Mouse (Mus musculus) myocyte (in vitro differentiated cells): ENCODE measurements around the gene Nr2f2. TPM values are rescaled to one million over a fixed set of nuclear protein-coding genes. Genes with fewer than 3 reads are reported as not detected.

Source experiments
- H3K27me3 ChIP-seq: one replicate; pipeline ENCODE4 v1.6.1; 2011; ENCODE audit not compliant: control insufficient read depth, insufficient read depth, insufficient read length
- H3K36me3 ChIP-seq: one replicate; pipeline ENCODE4 v1.6.1; 2011; ENCODE audit not compliant: control insufficient read depth, insufficient read depth
- H3K4me2 ChIP-seq: one replicate; pipeline ENCODE4 v1.6.1; 2011; ENCODE audit warnings: low read depth, control low read depth
- H3K4me3 ChIP-seq: one replicate; pipeline ENCODE4 v1.5.1; 2011; ENCODE audit warnings: mild to moderate bottlenecking, control low read depth, moderate library complexity
- H3K79me2 ChIP-seq: one replicate; pipeline ENCODE4 v1.6.1; 2011; ENCODE audit not compliant: control insufficient read depth, insufficient read depth
- H3ac ChIP-seq: one replicate; pipeline ENCODE4 v1.6.1; 2011; ENCODE audit not compliant: control insufficient read depth, insufficient read length
- CEBPB ChIP-seq: IDR thresholded peaks from 2 replicates; pipeline ENCODE4 v1.6.1; 2011; ENCODE audit warnings: mild to moderate bottlenecking, moderate library complexity; ENCODE audit not compliant: poor library complexity, insufficient read depth, severe bottlenecking
- E2F4 ChIP-seq: IDR thresholded peaks from one replicate; pipeline ENCODE4 v1.6.1; 2011; ENCODE audit warnings: mild to moderate bottlenecking, control low read depth, moderate library complexity; ENCODE audit not compliant: insufficient read depth
- MAX ChIP-seq: IDR thresholded peaks from one replicate; pipeline ENCODE4 v1.6.1; 2011; ENCODE audit warnings: low read depth, mild to moderate bottlenecking, control low read depth
- MYOD1 ChIP-seq, 3 experiments: IDR thresholded peaks; one replicate each; pipeline ENCODE4 v1.6.1; 2011; ENCODE audit warnings: control low read depth in 2 of 3, low read depth in 2 of 3, mild to moderate bottlenecking in 2 of 3, moderate library complexity in 1 of 3; ENCODE audit not compliant: insufficient read length in 2 of 3, control insufficient read depth in 1 of 3
- MYOG ChIP-seq, 3 experiments: IDR thresholded peaks; one replicate each; pipeline ENCODE4 v1.6.1; 2011; ENCODE audit warnings: control low read depth in 2 of 3, low read depth in 2 of 3, mild to moderate bottlenecking in 2 of 3; ENCODE audit not compliant: insufficient read length in 2 of 3, control insufficient read depth in 1 of 3, insufficient read depth in 1 of 3
- POLR2A ChIP-seq: IDR thresholded peaks from one replicate; pipeline ENCODE4 v1.6.1; 2011; ENCODE audit warnings: low read depth, mild to moderate bottlenecking, control low read depth, moderate library complexity; ENCODE audit not compliant: insufficient read length
- POLR2AphosphoS2 ChIP-seq: IDR thresholded peaks from one replicate; pipeline ENCODE4 v1.6.1; 2011; ENCODE audit warnings: low read depth, control low read depth; ENCODE audit not compliant: insufficient read length
- REST ChIP-seq: IDR thresholded peaks from one replicate; pipeline ENCODE4 v1.6.1; 2011; ENCODE audit warnings: mild to moderate bottlenecking, control low read depth, moderate library complexity; ENCODE audit not compliant: insufficient read depth, insufficient read length
- SRF ChIP-seq: IDR thresholded peaks from one replicate; pipeline ENCODE4 v1.6.1; 2011; ENCODE audit warnings: low read depth; ENCODE audit not compliant: control insufficient read depth, insufficient read length
- TCF12 ChIP-seq: IDR thresholded peaks from one replicate; pipeline ENCODE4 v1.6.1; 2011; ENCODE audit warnings: mild to moderate bottlenecking, control low read depth; ENCODE audit not compliant: poor library complexity, insufficient read depth, severe bottlenecking
- TCF3 ChIP-seq: IDR thresholded peaks from one replicate; pipeline ENCODE4 v1.6.1; 2011; ENCODE audit warnings: low read depth, control low read depth; ENCODE audit not compliant: insufficient read length
- USF1 ChIP-seq: IDR thresholded peaks from one replicate; pipeline ENCODE4 v1.6.1; 2011; ENCODE audit warnings: low read depth, mild to moderate bottlenecking, control low read depth, moderate library complexity
- polyA plus RNA-seq: library from polyadenylated mRNA; unstranded; fragments of >200 nt; fragmentation: generic; extraction: Trizol; gene quantifications from one replicate; pipeline ENCODE4 v1.2.1, GENCODE M21; 2012; ENCODE audit warnings: missing spikeins

Gene Nr2f2
- polyA plus RNA-seq, 1 experiment = 7.0 TPM

- Histone ChIP-seq H3K27me3 (no peaks in the 10 kb centered on the region), H3K4me3 (no peak overlapping the region), H3K4me2 (no peak overlapping the region), H3K79me2 (no peaks in the 10 kb centered on the region), H3K36me3 (no peaks in the 10 kb centered on the region), H3ac (no peak overlapping the region)
- TF ChIP-seq TCF12 (no peak), USF1 (no peak), E2F4 (no peak), POLR2AphosphoS2 (no peak), REST (no peak), CEBPB (no peak), TCF3 (no peak)
These were observed 23.8 kb downstream of the Nr2f2 start for GRCm38 (mm10) chr7:70342771-70343170.

GRCm38 (mm10) chr7:70342076-70342475, 24.5 kb downstream of the Nr2f2 start:
- Histone ChIP-seq H3K36me3 (no peaks in the 10 kb centered on the region), H3K79me2 (no peaks in the 10 kb centered on the region), H3K27me3 (no peaks in the 10 kb centered on the region), H3ac (no peak overlapping the region), H3K4me2 (no peak overlapping the region), H3K4me3 (no peak overlapping the region)
- TF ChIP-seq MYOD1 (IDR thresholded peaks at IDR 0.05; ENCODE audit: control insufficient read depth in 1 of 3, insufficient read length in 2 of 3, low read depth in 2 of 3) (no peak), POLR2A (no peak), TCF3 (no peak), CEBPB (no peak), E2F4 (no peak), MYOG (IDR thresholded peaks at IDR 0.05; ENCODE audit: control insufficient read depth in 1 of 3, insufficient read depth in 1 of 3, insufficient read length in 2 of 3, low read depth in 2 of 3) (no peak), REST (no peak), SRF (no peak), POLR2AphosphoS2 (no peak), TCF12 (no peak)

- Histone ChIP-seq H3ac (no peak overlapping the region), H3K4me3 (no peak overlapping the region), H3K79me2 (no peaks in the 10 kb centered on the region), H3K27me3 (no peaks in the 10 kb centered on the region), H3K4me2 (no peak overlapping the region), H3K36me3 (no peaks in the 10 kb centered on the region)
- no peak for TF ChIP-seq MYOD1 (IDR thresholded peaks at IDR 0.05; ENCODE audit: control insufficient read depth in 1 of 3, insufficient read length in 2 of 3, low read depth in 2 of 3)
- no peak for TF ChIP-seq E2F4
- TF ChIP-seq SRF = no peak
- no peak for TF ChIP-seq TCF12
- TF ChIP-seq MYOG (IDR thresholded peaks at IDR 0.05; ENCODE audit: control insufficient read depth in 1 of 3, insufficient read depth in 1 of 3, insufficient read length in 2 of 3, low read depth in 2 of 3) = no peak
- TF ChIP-seq POLR2AphosphoS2 = no peak
- no peak for TF ChIP-seq MAX
- TF ChIP-seq REST = no peak
- TF ChIP-seq USF1 = no peak
These were observed 26.4 kb downstream of the Nr2f2 start for GRCm38 (mm10) chr7:70339998-70340630.

- H3K4me2 ChIP-seq = no peak overlapping the region
- no peak overlapping the region for H3ac ChIP-seq
- no peaks in the 10 kb centered on the region for H3K27me3 ChIP-seq
- no peaks in the 10 kb centered on the region for H3K36me3 ChIP-seq
- H3K79me2 ChIP-seq = no peaks in the 10 kb centered on the region
- H3K4me3 ChIP-seq = no peak overlapping the region
- no peak for TF ChIP-seq SRF
- no peak for TF ChIP-seq E2F4
- TF ChIP-seq MAX = no peak
- TF ChIP-seq MYOG (IDR thresholded peaks at IDR 0.05; ENCODE audit: control insufficient read depth in 1 of 3, insufficient read depth in 1 of 3, insufficient read length in 2 of 3, low read depth in 2 of 3) = no peak
- TF ChIP-seq POLR2AphosphoS2 = no peak
- TF ChIP-seq MYOD1 (IDR thresholded peaks at IDR 0.05; ENCODE audit: control insufficient read depth in 1 of 3, insufficient read length in 2 of 3, low read depth in 2 of 3) = no peak
These were observed 28.3 kb downstream of the Nr2f2 start for GRCm38 (mm10) chr7:70338265-70338640.

- no peaks in the 10 kb centered on the region for H3K27me3 ChIP-seq
- H3K4me3 ChIP-seq = no peak overlapping the region
- no peaks in the 10 kb centered on the region for H3K36me3 ChIP-seq
- no peak overlapping the region for H3K4me2 ChIP-seq
- H3K79me2 ChIP-seq = no peaks in the 10 kb centered on the region
- H3ac ChIP-seq = no peak overlapping the region
- TF ChIP-seq POLR2A (no peak), SRF (no peak), MAX (no peak), TCF3 (no peak), MYOD1 (IDR thresholded peaks at IDR 0.05; ENCODE audit: control insufficient read depth in 1 of 3, insufficient read length in 2 of 3, low read depth in 2 of 3) (no peak), REST (no peak), POLR2AphosphoS2 (no peak), USF1 (no peak), E2F4 (no peak), TCF12 (no peak), MYOG (IDR thresholded peaks at IDR 0.05; ENCODE audit: control insufficient read depth in 1 of 3, insufficient read depth in 1 of 3, insufficient read length in 2 of 3, low read depth in 2 of 3) (no peak)
These were observed 28.8 kb downstream of the Nr2f2 start for GRCm38 (mm10) chr7:70337581-70338264.
